Mouse (Mus musculus) lung, embryonic 16.5 days (tissue): ENCODE data around the gene Papln. TPM values are rescaled to one million over a fixed set of nuclear protein-coding genes. Genes with fewer than 3 reads are reported as not detected.
A peak's percentile ranks its signal among the peaks of the same experiment; 100 is the strongest.

ENCODE experiments used
- ATAC-seq: fragments of 200-750 bp; cut with Nextera tagmentation; 2 replicates; pipeline ENCODE4 v1.8.0; 2017; ENCODE audit warnings: low read depth, mild to moderate bottlenecking, moderate library complexity
- H3K27ac ChIP-seq: fragments of 300-500 bp; sonication (generic); 2 replicates; pipeline ENCODE4 v1.5.1; 2014; ENCODE audit warnings: mild to moderate bottlenecking, control low read depth, low read length
- H3K27me3 ChIP-seq: fragments of 300-500 bp; sonication (generic); 2 replicates; pipeline ENCODE4 v1.6.1; 2014; ENCODE audit warnings: low read depth, low read length, mixed read lengths; ENCODE audit not compliant: control insufficient read depth, insufficient read depth
- H3K36me3 ChIP-seq: fragments of 300-500 bp; sonication (generic); 2 replicates; pipeline ENCODE4 v1.6.1; 2014; ENCODE audit warnings: low read length; ENCODE audit not compliant: control insufficient read depth, insufficient read depth
- H3K4me1 ChIP-seq: fragments of 300-500 bp; sonication (generic); replicated peaks from 2 replicates; pipeline ENCODE4 v1.6.1; 2014; ENCODE audit warnings: low read length, mixed read lengths; ENCODE audit not compliant: control insufficient read depth, insufficient read depth
- H3K4me2 ChIP-seq: fragments of 300-500 bp; sonication (generic); 2 replicates; pipeline ENCODE4 v1.6.1; 2014; ENCODE audit warnings: low read depth, low read length, control low read depth
- H3K4me3 ChIP-seq: fragments of 300-500 bp; sonication (generic); 2 replicates; pipeline ENCODE4 v1.5.1; 2014; ENCODE audit warnings: mild to moderate bottlenecking, low read length, control low read depth
- H3K9ac ChIP-seq: fragments of 300-500 bp; sonication (generic); 2 replicates; pipeline ENCODE4 v1.6.1; 2014; ENCODE audit warnings: low read length, control low read depth
- H3K9me3 ChIP-seq: fragments of 300-500 bp; sonication (generic); 2 replicates; pipeline ENCODE4 v1.6.1; 2016; ENCODE audit warnings: low read length; ENCODE audit not compliant: control insufficient read depth
- WGBS: fragments of 180-500 bp; shearing (Covaris S2); extraction: QIAGEN DNeasy Blood & Tissue Kit; methylation state at CpG from one replicate; pipeline ENCODE4 v1.1.7; 2014; 5-methylcytosine and 5-hydroxymethylcytosine counted together
- polyA plus RNA-seq: library from polyadenylated mRNA; unstranded; fragments of >200 nt; fragmentation: Nextera tagmentation; extraction: Ambion mirVana; gene quantifications from 2 replicates; pipeline ENCODE4 v1.2.1, GENCODE M21; 2015

Papln gene
- 1.0 and 1.3 TPM in 2 replicates for polyA plus RNA-seq

DNA sequence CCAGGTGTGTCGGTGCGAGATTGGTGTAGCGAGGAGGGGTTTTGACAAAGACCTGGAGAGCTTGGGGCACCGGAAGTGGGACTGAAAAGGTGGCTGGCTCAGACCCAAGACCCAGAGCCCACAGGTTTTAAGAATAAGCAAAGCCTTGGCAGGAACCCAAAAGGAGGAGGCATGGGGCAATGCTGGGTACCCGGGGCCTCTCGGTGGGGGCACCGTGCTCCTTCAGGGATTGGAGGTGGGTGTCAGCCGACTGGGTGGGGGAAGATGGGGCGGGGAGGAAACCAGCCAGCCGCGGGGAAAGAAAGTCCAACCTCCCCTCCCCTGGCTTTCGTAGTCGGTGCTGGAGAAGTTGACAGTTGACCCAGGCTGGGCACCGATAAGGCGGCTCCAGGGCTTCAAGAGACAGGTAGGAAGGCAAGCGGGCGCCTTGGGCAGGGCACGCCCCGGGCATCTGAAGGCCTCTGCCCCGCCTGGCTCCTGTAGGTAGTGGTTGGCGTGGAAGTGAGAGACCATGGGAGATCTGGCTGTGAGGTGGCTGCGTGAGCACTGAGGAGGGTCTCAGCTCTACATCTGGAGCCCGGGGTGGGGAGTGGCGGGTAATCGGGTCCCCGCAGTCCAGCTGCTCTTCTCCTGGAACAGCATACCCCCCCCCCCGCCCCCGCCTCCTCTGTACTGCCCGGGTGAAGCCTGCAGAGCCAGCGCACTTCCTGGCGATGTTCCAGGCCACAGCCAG lies at the start of gene Papln:
TSS of gene Papln (plus strand) at position 324 of the 733 bp plus-strand sequence.
- no peaks in the 10 kb centered on the region for H3K9me3 ChIP-seq
- no peak within 1 kb of the TSS for H3K27ac ChIP-seq
- peak within 1 kb of the TSS; percentile 32 for H3K9ac ChIP-seq
- no peaks in the 10 kb centered on the region for H3K36me3 ChIP-seq
- peak within 1 kb of the TSS; percentile 67 for H3K4me2 ChIP-seq
- H3K4me1 ChIP-seq = peaks cover 19% of the 10 kb centered on the region
- H3K27me3 ChIP-seq = no peaks in the 10 kb centered on the region
- ATAC-seq = peak; percentile 62
- H3K4me3 ChIP-seq = peak within 1 kb of the TSS; percentile 41
- 5% methylated on average over 30 of the region's 31 CpGs for WGBS

DNA sequence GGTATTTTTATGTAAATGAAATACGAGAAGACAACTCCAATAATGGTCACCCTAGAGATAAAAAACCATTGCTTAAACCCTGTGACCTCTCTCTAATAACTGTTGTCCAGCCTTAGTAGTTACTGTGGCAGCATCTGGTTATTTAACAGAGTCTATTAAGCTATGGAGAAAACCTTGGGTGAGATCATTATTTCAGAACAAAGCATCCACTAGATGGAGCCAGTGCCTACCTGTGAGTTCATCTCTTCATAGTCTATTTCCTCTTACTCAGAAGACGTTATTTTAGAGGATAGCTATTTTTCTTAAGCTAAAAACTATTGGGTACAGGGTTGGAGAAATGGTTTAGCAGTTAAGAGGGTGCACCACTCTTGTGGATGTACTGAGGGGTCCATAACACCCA lies 49.7 kb upstream of the Papln start:
- 0 out of 2 replicates have a peak, but pooled peaks have one; percentile 43 for ATAC-seq
- WGBS = 37% methylated on average over 2 of the region's 2 CpGs
- Histone ChIP-seq H3K4me3 (no peak overlapping the region), H3K4me2 (no peak overlapping the region), H3K4me1 (no peaks in the 10 kb centered on the region), H3K27ac (no peak overlapping the region), H3K9me3 (no peaks in the 10 kb centered on the region), H3K9ac (no peak overlapping the region), H3K36me3 (peaks cover 24% of the 10 kb centered on the region), H3K27me3 (no peaks in the 10 kb centered on the region)

DNA sequence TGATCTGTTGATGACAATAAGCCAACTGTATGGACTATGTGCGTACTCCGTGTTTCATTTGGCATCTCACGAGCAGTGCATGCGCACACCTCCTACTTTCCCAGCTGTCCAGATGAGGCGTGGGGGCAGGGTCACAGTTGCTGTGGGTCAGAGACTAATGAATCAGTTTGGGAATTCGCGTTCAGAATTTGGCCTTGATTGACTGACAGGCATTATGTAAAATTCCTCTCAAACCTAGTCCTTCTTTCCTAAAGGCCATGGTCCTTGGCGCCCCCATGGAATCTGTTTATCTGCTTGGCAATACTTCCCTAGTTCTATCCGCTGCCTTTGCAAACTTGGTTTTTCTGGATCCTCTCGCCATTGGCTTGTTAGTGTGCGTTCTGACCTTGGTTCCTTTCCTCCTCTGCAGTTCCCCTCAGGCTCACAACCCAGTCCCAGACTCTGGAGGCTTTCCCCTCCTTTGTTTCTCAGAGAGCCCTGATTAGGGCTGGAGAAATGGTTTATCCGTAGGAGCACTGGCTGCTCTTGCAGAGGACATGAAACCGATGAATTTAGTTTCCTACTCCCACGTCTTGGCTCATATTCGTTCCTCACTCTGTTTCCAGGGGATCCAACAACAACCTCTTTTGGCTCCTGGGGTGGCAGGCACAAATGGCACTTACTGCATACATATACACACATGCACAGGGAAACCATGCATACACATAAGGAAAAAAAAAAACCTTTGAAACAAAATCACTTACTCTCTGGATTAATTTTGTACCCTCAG lies 46.8 kb upstream of the Papln start:
- 86% methylated on average over 15 of the region's 15 CpGs for WGBS
- no peak overlapping the region for H3K4me2 ChIP-seq
- no peaks in the 10 kb centered on the region for H3K9me3 ChIP-seq
- H3K9ac ChIP-seq = no peak overlapping the region
- ATAC-seq = no peak
- H3K27ac ChIP-seq = no peak overlapping the region
- H3K36me3 ChIP-seq = peaks cover 24% of the 10 kb centered on the region
- no peaks in the 10 kb centered on the region for H3K27me3 ChIP-seq
- H3K4me1 ChIP-seq = no peaks in the 10 kb centered on the region; the same call in none of the 2 replicates
- no peak overlapping the region for H3K4me3 ChIP-seq

DNA sequence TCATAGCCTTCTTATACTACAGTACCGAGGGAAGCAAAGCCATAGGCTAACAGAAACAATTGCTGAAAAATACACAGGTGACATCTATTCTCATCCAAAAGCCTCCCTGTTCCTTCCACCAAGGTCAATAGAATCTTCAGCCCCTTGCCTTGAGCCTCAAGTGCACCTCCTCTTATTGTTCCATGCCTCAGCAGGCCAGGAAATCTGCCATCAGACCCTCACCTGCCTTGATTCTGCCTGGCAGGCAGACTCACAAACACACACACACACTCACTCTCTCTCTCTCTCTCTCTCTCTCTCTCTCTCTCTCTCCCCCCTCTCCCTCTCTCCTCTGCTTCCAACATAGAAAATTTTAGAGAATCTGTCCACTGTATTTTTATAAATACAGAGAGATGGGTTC lies 44.0 kb upstream of the Papln start:
- Histone ChIP-seq H3K36me3 (peaks cover 22% of the 10 kb centered on the region), H3K4me3 (no peak overlapping the region), H3K9ac (no peak overlapping the region), H3K4me1 (no peaks in the 10 kb centered on the region; the same call in none of the 2 replicates), H3K27me3 (no peaks in the 10 kb centered on the region), H3K4me2 (no peak overlapping the region), H3K27ac (no peak overlapping the region), H3K9me3 (no peaks in the 10 kb centered on the region)
- 100% methylated on average over 1 of the region's 1 CpGs for WGBS
- no peak for ATAC-seq

DNA sequence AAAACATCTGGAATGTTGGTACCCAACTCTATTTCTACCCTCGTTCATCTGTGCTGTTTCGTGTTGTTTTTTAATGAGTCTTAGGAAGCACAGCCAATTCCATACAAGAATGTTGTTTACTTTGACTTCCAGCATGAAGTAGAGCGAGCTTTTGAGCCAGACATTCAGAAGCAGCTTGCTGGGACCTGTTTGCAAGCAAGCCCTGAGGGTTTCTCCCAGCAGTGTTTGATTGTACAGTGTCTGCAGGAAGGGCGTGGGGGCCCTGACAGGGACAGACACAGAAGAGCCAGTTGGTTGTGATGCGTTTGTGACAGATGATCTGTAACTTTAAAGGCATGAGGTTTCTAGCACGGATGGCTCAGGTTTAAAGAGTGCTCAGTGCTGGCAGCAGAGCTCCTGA lies 42.2 kb upstream of the Papln start:
- no peak overlapping the region for H3K9ac ChIP-seq
- peaks cover 23% of the 10 kb centered on the region for H3K36me3 ChIP-seq
- H3K9me3 ChIP-seq = no peaks in the 10 kb centered on the region
- ATAC-seq = no peak
- H3K4me2 ChIP-seq = no peak overlapping the region
- WGBS = 47% methylated on average over 6 of the region's 6 CpGs
- H3K4me3 ChIP-seq = no peak overlapping the region
- peak overlapping the region; percentile 37 for H3K27ac ChIP-seq
- no peaks in the 10 kb centered on the region; the same call in none of the 2 replicates for H3K4me1 ChIP-seq
- H3K27me3 ChIP-seq = no peaks in the 10 kb centered on the region

DNA sequence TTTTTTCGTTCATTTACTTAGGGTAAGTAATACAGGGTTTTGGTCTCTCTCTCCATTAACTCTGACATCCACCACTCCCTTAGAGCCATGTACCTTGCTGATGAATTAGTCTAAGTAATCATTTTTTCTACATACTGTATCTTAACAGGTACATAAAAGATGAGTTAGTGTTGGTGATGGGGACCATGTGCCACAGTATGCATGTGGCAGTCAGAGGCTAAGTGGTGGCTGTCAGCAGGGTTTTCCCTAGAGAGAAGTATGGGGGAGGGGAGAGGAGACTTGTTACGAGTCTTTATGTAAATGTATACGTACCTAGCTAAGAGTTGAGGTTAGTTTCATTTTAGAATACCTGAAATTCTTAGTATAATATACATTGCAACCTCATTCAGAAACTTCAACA lies 40.4 kb upstream of the Papln start:
- Histone ChIP-seq H3K36me3 (peaks cover 24% of the 10 kb centered on the region), H3K9me3 (no peaks in the 10 kb centered on the region), H3K9ac (no peak overlapping the region), H3K4me3 (no peak overlapping the region), H3K27ac (no peak overlapping the region), H3K27me3 (no peaks in the 10 kb centered on the region), H3K4me2 (no peak overlapping the region), H3K4me1 (no peaks in the 10 kb centered on the region; the same call in none of the 2 replicates)
- WGBS = 76% methylated on average over 3 of the region's 3 CpGs
- no peak for ATAC-seq

DNA sequence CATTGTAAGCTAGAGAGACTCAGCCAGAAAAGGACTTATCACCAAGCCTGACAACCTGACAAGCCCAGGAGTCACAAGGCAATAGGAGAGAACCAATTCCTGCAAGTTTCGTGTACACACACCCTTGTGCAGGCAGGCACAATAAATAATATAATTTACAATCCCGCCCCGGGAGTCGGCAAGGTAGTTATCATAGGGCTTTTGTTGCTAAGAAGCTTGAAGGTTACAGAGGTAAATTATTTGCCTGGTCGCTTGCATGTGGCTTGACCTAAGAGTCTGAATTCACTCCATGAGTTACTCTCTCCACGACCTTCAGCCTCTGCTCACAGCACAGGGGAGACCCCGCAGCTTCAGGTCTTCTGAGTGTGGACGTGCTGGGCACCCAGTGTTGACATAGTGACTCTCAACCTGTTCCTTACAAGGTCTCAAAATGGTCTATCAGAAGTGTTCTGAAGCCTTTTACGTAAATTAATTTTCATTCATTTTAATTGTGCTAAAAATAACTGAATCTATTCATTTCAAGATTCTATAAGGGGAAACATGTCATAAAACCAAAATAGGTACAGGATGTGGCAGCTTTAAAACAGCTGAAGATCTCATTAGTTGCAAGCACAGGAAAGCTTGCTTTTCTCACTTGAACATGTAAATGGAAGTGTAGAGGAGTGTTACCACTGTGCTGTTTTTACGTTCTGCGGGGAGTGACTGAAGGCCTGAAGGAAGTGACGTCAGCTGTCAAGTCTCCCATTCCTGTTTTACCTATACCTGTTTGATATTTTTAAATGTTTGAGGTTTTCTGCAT lies 36.7 kb upstream of the Papln start:
- Histone ChIP-seq H3K4me1 (no peaks in the 10 kb centered on the region), H3K4me2 (no peak overlapping the region), H3K27ac (no peak overlapping the region), H3K4me3 (no peak overlapping the region), H3K9ac (no peak overlapping the region), H3K27me3 (no peaks in the 10 kb centered on the region), H3K36me3 (peaks cover 44% of the 10 kb centered on the region), H3K9me3 (no peaks in the 10 kb centered on the region)
- ATAC-seq = no peak
- 81% methylated on average over 12 of the region's 12 CpGs for WGBS

DNA sequence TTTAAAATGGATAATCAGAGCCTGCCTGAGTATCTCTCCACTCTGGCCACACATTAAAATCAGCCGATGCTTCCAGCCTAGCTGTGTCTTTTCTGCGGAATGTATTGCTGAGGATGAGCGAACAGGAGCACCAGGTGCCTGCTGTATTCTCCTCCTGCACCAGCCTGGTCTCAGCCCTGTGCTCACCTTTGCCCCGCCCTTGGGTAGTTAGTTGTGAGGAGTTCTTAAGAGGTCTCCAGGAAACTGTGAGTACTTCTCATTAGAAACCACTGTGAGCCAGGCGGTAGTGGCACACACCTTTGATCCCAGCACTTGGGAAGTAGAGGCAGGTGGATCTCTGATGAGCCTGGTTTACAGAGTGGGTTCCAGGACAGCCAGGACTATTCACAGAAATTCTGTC lies 31.2 kb upstream of the Papln start:
- Histone ChIP-seq H3K9ac (no peak overlapping the region), H3K4me1 (no peaks in the 10 kb centered on the region), H3K27ac (no peak overlapping the region), H3K36me3 (peaks cover 42% of the 10 kb centered on the region), H3K4me3 (no peak overlapping the region), H3K27me3 (no peaks in the 10 kb centered on the region), H3K9me3 (no peaks in the 10 kb centered on the region), H3K4me2 (no peak overlapping the region)
- WGBS = 89% methylated on average over 5 of the region's 5 CpGs
- ATAC-seq = no peak

DNA sequence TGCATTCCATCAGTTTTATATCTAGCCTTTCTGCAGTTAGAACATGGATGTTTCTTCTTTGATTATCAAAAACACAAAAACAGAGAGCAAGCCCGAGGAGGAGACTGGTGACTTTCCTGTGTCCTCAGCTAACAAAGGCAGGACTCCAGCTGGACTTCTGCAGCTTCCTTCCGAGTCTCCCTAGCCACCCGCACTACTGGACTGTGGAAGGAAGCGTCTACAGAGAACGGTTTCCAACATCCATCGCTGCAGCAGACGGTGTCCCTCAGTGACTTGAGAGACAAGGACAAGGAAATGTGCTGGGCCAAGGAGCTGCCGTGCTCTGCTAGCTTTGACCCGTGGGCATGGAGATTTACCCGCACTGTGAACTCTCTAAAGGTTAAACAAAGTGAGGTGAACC lies 29.4 kb upstream of the Papln start:
- Histone ChIP-seq H3K27ac (no peak overlapping the region), H3K4me1 (no peaks in the 10 kb centered on the region), H3K36me3 (peaks cover 35% of the 10 kb centered on the region), H3K9ac (no peak overlapping the region), H3K4me2 (no peak overlapping the region), H3K9me3 (no peaks in the 10 kb centered on the region), H3K4me3 (no peak overlapping the region), H3K27me3 (no peaks in the 10 kb centered on the region)
- WGBS = 87% methylated on average over 10 of the region's 10 CpGs
- no peak for ATAC-seq
